Mouse (Mus musculus) stomach, embryonic 14.5 days (tissue): ENCODE data around the gene Aoc3. TPM values are rescaled to one million over a fixed set of nuclear protein-coding genes. Genes with fewer than 3 reads are reported as not detected.

Source experiments
- ATAC-seq: fragments of 200-750 bp; cut with Nextera tagmentation; 2 replicates; pipeline ENCODE4 v1.8.0; 2017; ENCODE audit warnings: low read depth, moderate TSS enrichment; ENCODE audit not compliant: insufficient number of reproducible peaks, insufficient read depth, low FRiP score
- H3K27ac ChIP-seq: fragments of 300-500 bp; sonication (generic); 2 replicates; pipeline ENCODE4 v1.5.1; 2014; ENCODE audit warnings: mild to moderate bottlenecking, low read length, moderate library complexity, mixed read lengths
- H3K27me3 ChIP-seq: fragments of 300-500 bp; sonication (generic); 2 replicates; pipeline ENCODE4 v1.6.1; 2014; ENCODE audit warnings: low read length, control low read depth, mixed read lengths; ENCODE audit not compliant: control insufficient read depth, insufficient read depth
- H3K36me3 ChIP-seq: fragments of 300-500 bp; sonication (generic); 2 replicates; pipeline ENCODE4 v1.6.1; 2014; ENCODE audit warnings: mild to moderate bottlenecking, control low read depth, low read length, moderate library complexity, mixed read lengths; ENCODE audit not compliant: control insufficient read depth, insufficient read depth
- H3K4me1 ChIP-seq: fragments of 300-500 bp; sonication (generic); 2 replicates; pipeline ENCODE4 v1.6.1; 2014; ENCODE audit warnings: low read length, control low read depth, mixed read lengths; ENCODE audit not compliant: control insufficient read depth, insufficient read depth
- H3K4me2 ChIP-seq: fragments of 300-500 bp; sonication (generic); replicated peaks from 2 replicates; pipeline ENCODE4 v1.6.1; 2014; ENCODE audit warnings: low read depth, low read length, control low read depth
- H3K4me3 ChIP-seq: fragments of 300-500 bp; sonication (generic); 2 replicates; pipeline ENCODE4 v1.5.1; 2014; ENCODE audit warnings: low read depth, low read length, control low read depth
- H3K9ac ChIP-seq: fragments of 300-500 bp; sonication (generic); replicated peaks from 2 replicates; pipeline ENCODE4 v1.6.1; 2014; ENCODE audit warnings: low read depth, mild to moderate bottlenecking, control low read depth, low read length, moderate library complexity, mixed read lengths
- H3K9me3 ChIP-seq: fragments of 300-500 bp; sonication (generic); 2 replicates; pipeline ENCODE4 v1.6.1; 2016; ENCODE audit warnings: low read depth, low read length, control low read depth; ENCODE audit not compliant: control insufficient read depth
- WGBS: fragments of 180-500 bp; shearing (Covaris S2); extraction: QIAGEN DNeasy Blood & Tissue Kit; methylation state at CpG from one replicate; pipeline ENCODE4 v1.1.7; 2014; 5-methylcytosine and 5-hydroxymethylcytosine counted together
- polyA plus RNA-seq: library from polyadenylated mRNA; unstranded; fragments of >200 nt; fragmentation: Nextera tagmentation; extraction: Ambion mirVana; gene quantifications from 2 replicates; pipeline ENCODE4 v1.2.1, GENCODE M21; 2014

The Aoc3 gene
- polyA plus RNA-seq, 1 experiment from 2014 or later, result 3.2 TPM

- 14% methylated on average over 26 of the region's 26 CpGs for WGBS
- ATAC-seq, result no peak
- Histone ChIP-seq H3K27me3 (no peaks in the 10 kb centered on the region), H3K27ac (no peak overlapping the region), H3K4me2 (peak overlapping the region; percentile 98), H3K4me1 (peaks cover 12% of the 10 kb centered on the region), H3K9me3 (no peaks in the 10 kb centered on the region), H3K9ac (peak overlapping the region; percentile 74), H3K36me3 (peaks cover 13% of the 10 kb centered on the region), H3K4me3 (peak overlapping the region; percentile 86)
Measured at GRCm38 (mm10) chr11:101301299-101302003, 29.0 kb upstream of the Aoc3 start.

- peak; percentile 92 for ATAC-seq
- Histone ChIP-seq H3K27ac (no peak within 1 kb of the TSS), H3K36me3 (peaks cover 13% of the 10 kb centered on the region), H3K4me1 (peaks cover 12% of the 10 kb centered on the region), H3K9me3 (no peaks in the 10 kb centered on the region), H3K9ac (peak within 1 kb of the TSS; percentile 74), H3K4me2 (peak within 1 kb of the TSS; percentile 98), H3K27me3 (no peaks in the 10 kb centered on the region), H3K4me3 (peak within 1 kb of the TSS; percentile 86)
- 5% methylated on average over 39 of the region's 39 CpGs for WGBS
Measured at GRCm38 (mm10) chr11:101302004-101302798, 28.2 kb upstream of the Aoc3 start, which contains the start of gene Becn1. Becn1 (minus strand) TSS chr11:101302286.

GRCm38 (mm10) chr11:101307744-101308143 is 22.7 kb upstream of the Aoc3 start:
- Histone ChIP-seq H3K4me1 (no peaks in the 10 kb centered on the region), H3K4me3 (no peak overlapping the region), H3K27ac (no peak overlapping the region), H3K9ac (no peak overlapping the region), H3K36me3 (no peaks in the 10 kb centered on the region), H3K9me3 (no peaks in the 10 kb centered on the region), H3K27me3 (no peaks in the 10 kb centered on the region), H3K4me2 (no peak overlapping the region)
- ATAC-seq, result no peak
- 24% methylated on average over 5 of the region's 5 CpGs for WGBS

- no peak for ATAC-seq
- Histone ChIP-seq H3K9ac (no peak overlapping the region), H3K4me2 (no peak overlapping the region), H3K36me3 (no peaks in the 10 kb centered on the region), H3K9me3 (no peaks in the 10 kb centered on the region), H3K4me3 (no peak overlapping the region), H3K27me3 (no peaks in the 10 kb centered on the region), H3K4me1 (no peaks in the 10 kb centered on the region), H3K27ac (no peak overlapping the region)
- 86% methylated on average over 3 of the region's 3 CpGs for WGBS
Measured at GRCm38 (mm10) chr11:101311083-101311482, 19.3 kb upstream of the Aoc3 start.

GRCm38 (mm10) chr11:101312150-101312549 is 18.3 kb upstream of the Aoc3 start:
- Histone ChIP-seq H3K4me3 (no peak overlapping the region), H3K36me3 (no peaks in the 10 kb centered on the region), H3K9ac (no peak overlapping the region), H3K27ac (no peak overlapping the region), H3K27me3 (no peaks in the 10 kb centered on the region), H3K4me1 (peaks cover 4% of the 10 kb centered on the region), H3K4me2 (no peak overlapping the region), H3K9me3 (no peaks in the 10 kb centered on the region)
- WGBS, result 62% methylated on average over 3 of the region's 3 CpGs
- ATAC-seq, result no peak

- Histone ChIP-seq H3K27ac (no peak overlapping the region), H3K9me3 (no peaks in the 10 kb centered on the region), H3K9ac (no peak overlapping the region), H3K27me3 (no peaks in the 10 kb centered on the region), H3K4me3 (no peak overlapping the region), H3K36me3 (peaks cover 14% of the 10 kb centered on the region), H3K4me1 (peaks cover 6% of the 10 kb centered on the region), H3K4me2 (no peak overlapping the region)
- ATAC-seq, result no peak
- WGBS, result 94% methylated on average over 1 of the region's 1 CpGs
Measured at GRCm38 (mm10) chr11:101314567-101314966, 15.8 kb upstream of the Aoc3 start.

- Histone ChIP-seq H3K36me3 (peaks cover 20% of the 10 kb centered on the region), H3K27ac (peak overlapping the region; percentile 76), H3K9ac (peak overlapping the region; percentile 72), H3K9me3 (no peaks in the 10 kb centered on the region), H3K4me2 (peak overlapping the region; percentile 91), H3K4me1 (peaks cover 6% of the 10 kb centered on the region), H3K27me3 (no peaks in the 10 kb centered on the region), H3K4me3 (peak overlapping the region; percentile 99)
- ATAC-seq, result no peak
- WGBS, result 84% methylated on average over 8 of the region's 8 CpGs
Measured at GRCm38 (mm10) chr11:101315082-101315650, 15.2 kb upstream of the Aoc3 start.

- Histone ChIP-seq H3K4me1 (peaks cover 6% of the 10 kb centered on the region), H3K9me3 (no peaks in the 10 kb centered on the region), H3K27ac (peak within 1 kb of the TSS; percentile 76), H3K27me3 (no peaks in the 10 kb centered on the region), H3K4me3 (peak within 1 kb of the TSS; percentile 99), H3K36me3 (peaks cover 27% of the 10 kb centered on the region), H3K4me2 (peak within 1 kb of the TSS; percentile 91), H3K9ac (peak within 1 kb of the TSS; percentile 72)
- under 1% methylated on average over 58 of the region's 62 CpGs for WGBS
- peak; percentile 93 for ATAC-seq
Measured at GRCm38 (mm10) chr11:101315665-101316500, 14.5 kb upstream of the Aoc3 start, which contains the start of gene Psme3. Psme3 (plus strand) TSS chr11:101316213.
